Mouse (Mus musculus) lung, postnatal 0 days (tissue): ENCODE results near the gene Srebf2.

Source experiments
- CTCF ChIP-seq: IDR thresholded peaks from 2 replicates; pipeline ENCODE4 v1.5.1; 2016; ENCODE audit warnings: antibody characterized with exemption, mild to moderate bottlenecking
- EP300 ChIP-seq: IDR thresholded peaks from 2 replicates; pipeline ENCODE4 v1.6.1; 2016; ENCODE audit warnings: antibody characterized with exemption, mild to moderate bottlenecking, control low read depth

GRCm38 (mm10) chr15:82252097-82252496, 105.1 kb downstream of the Srebf2 start, which contains the start of gene 1500009C09Rik:
- TF ChIP-seq CTCF = no peak
- no peak for TF ChIP-seq EP300
